ENCODE assay signal across 28 mouse cellular contexts in genomic region chr17:8295825-8296224, GRCm38 (mm10). TPM values are rescaled to one million over a fixed set of nuclear protein-coding genes. Genes with fewer than 3 reads are reported as not detected.
DNase-seq lines count a peak whose midpoint lies in the region; ATAC-seq and TF ChIP-seq lines count a peak whose summit lies in the region.
"Had no signal": no experiment of that assay in that cellular context is flagged by ENCODE, and none has a peak within 500 bp of the region (broad histone marks: within the 10 kb centered on the region; RNA-seq: fewer than 3 reads in every experiment).

No protein-coding gene starts in this region.

- DNase-seq in forebrain, postnatal 0 days: no peak
- no peak for DNase-seq in kidney, adult 2 months
- DNase-seq in lung, postnatal 0 days (ENCODE audit: low spot score): no peak
- no peak for DNase-seq in lung, postnatal 4 days
- peak; percentile 17 for DNase-seq in induced T-regulatory cell, adult 2 months (ENCODE audit: low read depth)
- DNase-seq: adrenal gland, postnatal 14 days; cerebellum, adult 11 months; cerebellum, postnatal 10 days; heart, postnatal 10 days; lung, embryonic 14.5 days; lung, postnatal 36 days; right cerebral cortex, adult 18-20 months; right cerebral cortex, postnatal 4 days; thymus, postnatal 25 days had no signal

- H3K4me1 ChIP-seq in forebrain, postnatal 0 days (ENCODE audit: insufficient read depth): no peaks in the 10 kb centered on the region
- H3K4me1 ChIP-seq in forebrain, embryonic 12.5 days: no peaks in the 10 kb centered on the region
- H3K4me1 ChIP-seq in kidney, adult 2 months (ENCODE audit: control insufficient read depth, insufficient read depth, low read length): peaks cover 3% of the 10 kb centered on the region
- no peaks in the 10 kb centered on the region for H3K4me1 ChIP-seq in kidney, embryonic 14.5 days (ENCODE audit: control insufficient read depth, insufficient read depth, low read length)
- no peaks in the 10 kb centered on the region for H3K4me1 ChIP-seq in lung, postnatal 0 days (ENCODE audit: insufficient read depth, low read depth, low read length)
- H3K4me1 ChIP-seq: forebrain, embryonic 10.5 days; hindbrain, embryonic 13.5 days; kidney, embryonic 15.5 days had no signal

- no peak overlapping the region for H3K4me2 ChIP-seq in forebrain, postnatal 0 days (ENCODE audit: low read depth)
- H3K4me2 ChIP-seq in forebrain, embryonic 12.5 days: no peak overlapping the region
- no peak overlapping the region for H3K4me2 ChIP-seq in kidney, embryonic 14.5 days (replicated peaks; ENCODE audit: low read depth, low read length)
- H3K4me2 ChIP-seq in lung, postnatal 0 days (replicated peaks; ENCODE audit: low read depth, low read length): no peak overlapping the region
- H3K4me2 ChIP-seq: heart, embryonic 11.5 days; hindbrain, embryonic 13.5 days; kidney, embryonic 15.5 days; liver, embryonic 11.5 days; lung, embryonic 14.5 days had no signal

- TF ChIP-seq CTCF in forebrain, postnatal 0 days (IDR thresholded peaks at IDR 0.05; ENCODE audit: low read depth): peak; percentile 52
- TF ChIP-seq CTCF in kidney, adult 2 months (conservative IDR thresholded peaks at IDR 0.05; ENCODE audit: insufficient read depth, insufficient read length, low read depth, low read length): peak; percentile 18; the same call in 1 of the 2 replicates
- peak; percentile 37 for TF ChIP-seq CTCF in lung, postnatal 0 days (IDR thresholded peaks at IDR 0.05)

- no peak for TF ChIP-seq EP300 in lung, postnatal 0 days (IDR thresholded peaks at IDR 0.05)

- H3K27me3 ChIP-seq in forebrain, postnatal 0 days (ENCODE audit: insufficient read depth, low read length): no peaks in the 10 kb centered on the region
- no peaks in the 10 kb centered on the region for H3K27me3 ChIP-seq in forebrain, embryonic 12.5 days
- H3K27me3 ChIP-seq in kidney, adult 2 months (replicated peaks; ENCODE audit: control insufficient read depth, insufficient read depth, low read length): no peaks in the 10 kb centered on the region
- H3K27me3 ChIP-seq in kidney, embryonic 14.5 days (ENCODE audit: control insufficient read depth, insufficient read depth, low read length): no peaks in the 10 kb centered on the region
- H3K27me3 ChIP-seq in lung, postnatal 0 days (replicated peaks; ENCODE audit: insufficient read depth, low read length): no peaks in the 10 kb centered on the region
- H3K27me3 ChIP-seq: hindbrain, embryonic 13.5 days; kidney, embryonic 15.5 days had no signal

- H3K9ac ChIP-seq in forebrain, postnatal 0 days: no peak overlapping the region
- no peak overlapping the region for H3K9ac ChIP-seq in forebrain, embryonic 12.5 days
- H3K9ac ChIP-seq in kidney, embryonic 14.5 days (ENCODE audit: low read depth, low read length): no peak overlapping the region
- no peak overlapping the region for H3K9ac ChIP-seq in lung, postnatal 0 days (replicated peaks; ENCODE audit: low read depth)
- H3K9ac ChIP-seq: hindbrain, embryonic 13.5 days; kidney, embryonic 15.5 days; lung, embryonic 14.5 days had no signal

- no peak for ATAC-seq in forebrain, postnatal 0 days
- ATAC-seq in forebrain, embryonic 12.5 days (ENCODE audit: low FRiP score): no peak
- no peak for ATAC-seq in kidney, embryonic 14.5 days (ENCODE audit: low FRiP score, low TSS enrichment)
- no peak for ATAC-seq in lung, postnatal 0 days
- no peak for ATAC-seq in megakaryocyte progenitor cell, adult 5-6 weeks (replicated peaks; ENCODE audit: poor library complexity)
- ATAC-seq: activated CD4-positive, CD25-positive, alpha-beta regulatory T cell, adult 4 months; CD4-positive, CD25-positive, alpha-beta regulatory T cell, adult 4 months; midbrain, embryonic 16.5 days had no signal

- no peaks in the 10 kb centered on the region for H3K9me3 ChIP-seq in forebrain, postnatal 0 days (ENCODE audit: low read length)
- no peaks in the 10 kb centered on the region for H3K9me3 ChIP-seq in forebrain, embryonic 12.5 days
- no peaks in the 10 kb centered on the region for H3K9me3 ChIP-seq in kidney, embryonic 14.5 days (ENCODE audit: control insufficient read depth, low read length)
- no peaks in the 10 kb centered on the region for H3K9me3 ChIP-seq in lung, postnatal 0 days (ENCODE audit: low read length)
- H3K9me3 ChIP-seq: forebrain, embryonic 10.5 days; hindbrain, embryonic 13.5 days; kidney, embryonic 15.5 days had no signal

- H3K4me3 ChIP-seq in forebrain, postnatal 0 days (ENCODE audit: low read depth, low read length): no peak overlapping the region
- H3K4me3 ChIP-seq in forebrain, embryonic 12.5 days (replicated peaks): no peak overlapping the region
- no peak overlapping the region for H3K4me3 ChIP-seq in kidney, adult 2 months (ENCODE audit: insufficient read depth, low read depth, low read length)
- H3K4me3 ChIP-seq in kidney, embryonic 14.5 days (ENCODE audit: low read length): no peak overlapping the region
- no peak overlapping the region for H3K4me3 ChIP-seq in lung, postnatal 0 days (ENCODE audit: low read depth, low read length)
- H3K4me3 ChIP-seq: forebrain, embryonic 10.5 days; hindbrain, embryonic 13.5 days; kidney, embryonic 15.5 days had no signal

- TF ChIP-seq POLR2A in kidney, adult 2 months (IDR thresholded peaks at IDR 0.05; ENCODE audit: low read depth, low read length): no peak

- no peak overlapping the region for H3K27ac ChIP-seq in forebrain, postnatal 0 days (ENCODE audit: low read depth, low read length)
- H3K27ac ChIP-seq in forebrain, embryonic 12.5 days: no peak overlapping the region
- no peak overlapping the region for H3K27ac ChIP-seq in kidney, adult 2 months (ENCODE audit: insufficient read depth, low read depth, low read length)
- no peak overlapping the region for H3K27ac ChIP-seq in kidney, embryonic 14.5 days (ENCODE audit: low read depth, low read length)
- H3K27ac ChIP-seq in lung, postnatal 0 days (ENCODE audit: low read length): no peak overlapping the region
- H3K27ac ChIP-seq: forebrain, embryonic 10.5 days; hindbrain, embryonic 13.5 days; kidney, embryonic 15.5 days had no signal

- peaks cover 24% of the 10 kb centered on the region; the same call in 1 of the 2 replicates for H3K36me3 ChIP-seq in forebrain, postnatal 0 days (ENCODE audit: insufficient read depth)
- peaks cover 6% of the 10 kb centered on the region for H3K36me3 ChIP-seq in forebrain, embryonic 12.5 days (replicated peaks)
- H3K36me3 ChIP-seq in kidney, adult 2 months (ENCODE audit: control insufficient read depth, insufficient read depth, low read length): peaks cover 7% of the 10 kb centered on the region
- H3K36me3 ChIP-seq in kidney, embryonic 14.5 days (ENCODE audit: control insufficient read depth, insufficient read depth, low read length): no peaks in the 10 kb centered on the region; the same call in 1 of the 2 replicates
- peaks cover 6% of the 10 kb centered on the region; the same call in 1 of the 2 replicates for H3K36me3 ChIP-seq in lung, postnatal 0 days (ENCODE audit: insufficient read depth, low read length)
- H3K36me3 ChIP-seq: forebrain, embryonic 10.5 days had no signal

RNA-seq across cellular contexts. Expression of gene Mpc1, which starts 13.1 kb away (rescaled TPM):
- 306 and 379 TPM in 2 replicates for total RNA-seq in forebrain, postnatal 0 days (2014; rRNA removed)
- polyA plus RNA-seq in forebrain, postnatal 0 days (2015; fragmentation: Nextera tagmentation; extraction: Ambion mirVana): 559 and 716 TPM in 2 replicates
- polyA plus RNA-seq in forebrain, embryonic 12.5 days (2016; fragmentation: Nextera tagmentation; extraction: Ambion mirVana): 122 and 124 TPM in 2 replicates
- 519 and 608 TPM in 2 replicates for polyA plus RNA-seq in kidney, adult 2 months (2012; rRNA removed)
- 145 and 173 TPM in 2 replicates for polyA plus RNA-seq in kidney, embryonic 14.5 days (2014; fragmentation: Nextera tagmentation; extraction: Ambion mirVana)
- polyA plus RNA-seq in lung, postnatal 0 days (2015; fragmentation: Nextera tagmentation; extraction: Ambion mirVana): 283 and 288 TPM in 2 replicates
- 234 and 269 TPM in 2 replicates for total RNA-seq in megakaryocyte progenitor cell, adult 5-6 weeks (2015)
- 143 and 175 TPM in 2 replicates for total RNA-seq in megakaryocyte progenitor cell, adult 5-6 weeks (2017)

RNA-seq across cellular contexts. Expression of gene Sft2d1, which starts 15.1 kb away (rescaled TPM):
- total RNA-seq in forebrain, postnatal 0 days (2014; rRNA removed): 119 and 138 TPM in 2 replicates
- polyA plus RNA-seq in forebrain, postnatal 0 days (2015; fragmentation: Nextera tagmentation; extraction: Ambion mirVana): 196 and 226 TPM in 2 replicates
- 86.3 and 87.8 TPM in 2 replicates for polyA plus RNA-seq in forebrain, embryonic 12.5 days (2016; fragmentation: Nextera tagmentation; extraction: Ambion mirVana)
- polyA plus RNA-seq in kidney, adult 2 months (2012; rRNA removed): 70.2 and 76.1 TPM in 2 replicates
- polyA plus RNA-seq in kidney, embryonic 14.5 days (2014; fragmentation: Nextera tagmentation; extraction: Ambion mirVana): 68.2 and 97.2 TPM in 2 replicates
- 113 and 115 TPM in 2 replicates for polyA plus RNA-seq in lung, postnatal 0 days (2015; fragmentation: Nextera tagmentation; extraction: Ambion mirVana)
- total RNA-seq in megakaryocyte progenitor cell, adult 5-6 weeks (2015): 150 and 173 TPM in 2 replicates
- 35.1 and 47.8 TPM in 2 replicates for total RNA-seq in megakaryocyte progenitor cell, adult 5-6 weeks (2017)

RNA-seq across cellular contexts. Expression of gene Prr18, which starts 41.4 kb away (rescaled TPM):
- total RNA-seq in forebrain, postnatal 0 days (2014; rRNA removed): 22.8 and 24.0 TPM in 2 replicates
- 11.1 and 15.6 TPM in 2 replicates for polyA plus RNA-seq in forebrain, postnatal 0 days (2015; fragmentation: Nextera tagmentation; extraction: Ambion mirVana)
- polyA plus RNA-seq in forebrain, embryonic 12.5 days (2016; fragmentation: Nextera tagmentation; extraction: Ambion mirVana): 3.7 and 4.1 TPM in 2 replicates
- 0.05 and 0.14 TPM in 2 replicates for polyA plus RNA-seq in kidney, adult 2 months (2012; rRNA removed)
- polyA plus RNA-seq in kidney, embryonic 14.5 days (2014; fragmentation: Nextera tagmentation; extraction: Ambion mirVana): 0.43 and 0.49 TPM in 2 replicates
- 7.6 and 7.7 TPM in 2 replicates for polyA plus RNA-seq in lung, postnatal 0 days (2015; fragmentation: Nextera tagmentation; extraction: Ambion mirVana)
- total RNA-seq in megakaryocyte progenitor cell, adult 5-6 weeks (2015): 0.12 and 0.22 TPM in 2 replicates
- not detected in 2 replicates for total RNA-seq in megakaryocyte progenitor cell, adult 5-6 weeks (2017)
- polyA plus RNA-seq: CD4-positive, CD25-positive, alpha-beta regulatory T cell, adult 4 months had no signal

RNA-seq across cellular contexts. Expression of gene T2, which starts 60.0 kb away (rescaled TPM):
- total RNA-seq in forebrain, postnatal 0 days (2014; rRNA removed): 0.69 and 1.8 TPM in 2 replicates
- 0.51 and 0.60 TPM in 2 replicates for polyA plus RNA-seq in forebrain, postnatal 0 days (2015; fragmentation: Nextera tagmentation; extraction: Ambion mirVana)
- 0.44 and 0.55 TPM in 2 replicates for polyA plus RNA-seq in forebrain, embryonic 12.5 days (2016; fragmentation: Nextera tagmentation; extraction: Ambion mirVana)
- polyA plus RNA-seq in kidney, adult 2 months (2012; rRNA removed): 0.06 TPM in 1 of 2 replicates, not detected in the other
- polyA plus RNA-seq in kidney, embryonic 14.5 days (2014; fragmentation: Nextera tagmentation; extraction: Ambion mirVana): 0.19 and 0.46 TPM in 2 replicates
- polyA plus RNA-seq in lung, postnatal 0 days (2015; fragmentation: Nextera tagmentation; extraction: Ambion mirVana): 0.93 and 1.3 TPM in 2 replicates
- total RNA-seq in megakaryocyte progenitor cell, adult 5-6 weeks (2015): not detected in 2 replicates
- not detected in 2 replicates for total RNA-seq in megakaryocyte progenitor cell, adult 5-6 weeks (2017)
- total RNA-seq: adrenal gland, postnatal 14 days had no signal

RNA-seq across cellular contexts. Expression of gene Ccr6, which starts 60.0 kb away (rescaled TPM):
- not detected in 2 replicates for total RNA-seq in forebrain, postnatal 0 days (2014; rRNA removed)
- not detected in 2 replicates for polyA plus RNA-seq in forebrain, postnatal 0 days (2015; fragmentation: Nextera tagmentation; extraction: Ambion mirVana)
- polyA plus RNA-seq in forebrain, embryonic 12.5 days (2016; fragmentation: Nextera tagmentation; extraction: Ambion mirVana): not detected in 2 replicates
- 0.08 and 2.2 TPM in 2 replicates for polyA plus RNA-seq in kidney, adult 2 months (2012; rRNA removed)
- polyA plus RNA-seq in kidney, embryonic 14.5 days (2014; fragmentation: Nextera tagmentation; extraction: Ambion mirVana): not detected in 2 replicates
- 0.38 and 0.56 TPM in 2 replicates for polyA plus RNA-seq in lung, postnatal 0 days (2015; fragmentation: Nextera tagmentation; extraction: Ambion mirVana)
- not detected in 2 replicates for total RNA-seq in megakaryocyte progenitor cell, adult 5-6 weeks (2015)
- total RNA-seq in megakaryocyte progenitor cell, adult 5-6 weeks (2017): not detected in 2 replicates
- total RNA-seq: adrenal gland, postnatal 14 days; heart, postnatal 10 days had no signal
- polyA plus RNA-seq: embryonic facial prominence, embryonic 11.5 days; forebrain, embryonic 10.5 days; heart, embryonic 11.5 days; hindbrain, embryonic 13.5 days; kidney, embryonic 15.5 days; limb, embryonic 11.5 days; liver, embryonic 11.5 days; lung, embryonic 14.5 days; midbrain, embryonic 16.5 days; neural tube, embryonic 14.5 days had no signal
